Mouse (Mus musculus): ENCODE results near the gene Gas7. TPM values are rescaled to one million over a fixed set of nuclear protein-coding genes. Genes with fewer than 3 reads are reported as not detected.

Gene Gas7
- polyA plus RNA-seq, 1 experiment from 2014 or later: 2.7 TPM

- no peaks in the 10 kb centered on the region for H3K9me3 ChIP-seq (replicated peaks)
- 73% methylated on average over 7 of the region's 7 CpGs for WGBS
These were observed 239.6 kb downstream of the Gas7 start, which contains the start of gene Rcvrn for GRCm38 (mm10) chr11:67694703-67695376. TSS of gene Rcvrn (plus strand) at chr11:67695326.

GRCm38 (mm10) chr11:67712976-67713375, 257.7 kb downstream of the Gas7 start:
- Histone ChIP-seq H3K27ac (no peak overlapping the region), H3K4me1 (peaks cover 3% of the 10 kb centered on the region; the same call in 1 of the 2 replicates), H3K27me3 (ENCODE audit: low read depth, poor library complexity, severe bottlenecking) (no peaks in the 10 kb centered on the region), H3K36me3 (no peaks in the 10 kb centered on the region), H3K4me3 (no peak overlapping the region), H3K9me3 (replicated peaks) (no peaks in the 10 kb centered on the region)
- WGBS: 89% methylated on average over 4 of the region's 4 CpGs
- DNase-seq (ENCODE audit: low spot score): no peak

More at GRCm38 (mm10) chr11:67694703-67695376, 239.6 kb downstream of the Gas7 start, which contains the start of gene Rcvrn:
- H3K27ac ChIP-seq: no peak within 1 kb of the TSS
- H3K4me3 ChIP-seq: no peak within 1 kb of the TSS
- H3K36me3 ChIP-seq: no peaks in the 10 kb centered on the region
- peaks cover 5% of the 10 kb centered on the region; the same call in 1 of the 2 replicates for H3K4me1 ChIP-seq
- peaks cover 5% of the 10 kb centered on the region; the same call in 1 of the 2 replicates for H3K27me3 ChIP-seq (ENCODE audit: low read depth, poor library complexity, severe bottlenecking)
- no peak for DNase-seq (ENCODE audit: low spot score)

GRCm38 (mm10) chr11:67715382-67715781, 260.1 kb downstream of the Gas7 start:
- no peak overlapping the region for H3K4me3 ChIP-seq
- no peak overlapping the region for H3K27ac ChIP-seq
- WGBS: 88% methylated on average over 4 of the region's 4 CpGs
- no peaks in the 10 kb centered on the region for H3K36me3 ChIP-seq
- DNase-seq (ENCODE audit: low spot score): no peak
- H3K9me3 ChIP-seq (replicated peaks): no peaks in the 10 kb centered on the region
- H3K27me3 ChIP-seq (ENCODE audit: low read depth, poor library complexity, severe bottlenecking): no peaks in the 10 kb centered on the region
- H3K4me1 ChIP-seq: peaks cover 3% of the 10 kb centered on the region; the same call in 1 of the 2 replicates

DNA sequence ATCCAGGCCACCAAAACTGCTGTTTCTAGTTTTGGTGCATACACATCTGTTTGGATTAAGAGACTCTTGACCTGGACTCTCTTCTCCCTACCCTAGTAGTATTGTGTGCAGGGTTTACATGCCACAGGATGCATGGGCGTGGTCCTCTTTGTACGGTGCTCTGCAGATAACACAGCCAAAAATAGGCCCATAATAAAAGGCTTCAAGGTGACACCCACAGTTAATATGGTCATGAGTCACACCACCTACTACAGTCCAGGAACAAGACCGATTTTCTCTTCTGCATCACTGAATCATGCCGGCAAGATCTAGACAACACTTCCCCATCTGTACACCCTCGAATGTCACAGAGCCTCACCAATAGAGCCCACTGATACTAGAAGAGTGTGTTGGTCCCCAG, 266.2 kb downstream of the Gas7 start:
- no peaks in the 10 kb centered on the region for H3K27me3 ChIP-seq (ENCODE audit: low read depth, poor library complexity, severe bottlenecking)
- WGBS: 90% methylated on average over 5 of the region's 5 CpGs
- no peaks in the 10 kb centered on the region for H3K36me3 ChIP-seq
- no peaks in the 10 kb centered on the region for H3K9me3 ChIP-seq (replicated peaks)
- H3K4me1 ChIP-seq: no peaks in the 10 kb centered on the region
- H3K4me3 ChIP-seq: no peak overlapping the region
- DNase-seq (ENCODE audit: low spot score): no peak
- H3K27ac ChIP-seq: no peak overlapping the region

DNA sequence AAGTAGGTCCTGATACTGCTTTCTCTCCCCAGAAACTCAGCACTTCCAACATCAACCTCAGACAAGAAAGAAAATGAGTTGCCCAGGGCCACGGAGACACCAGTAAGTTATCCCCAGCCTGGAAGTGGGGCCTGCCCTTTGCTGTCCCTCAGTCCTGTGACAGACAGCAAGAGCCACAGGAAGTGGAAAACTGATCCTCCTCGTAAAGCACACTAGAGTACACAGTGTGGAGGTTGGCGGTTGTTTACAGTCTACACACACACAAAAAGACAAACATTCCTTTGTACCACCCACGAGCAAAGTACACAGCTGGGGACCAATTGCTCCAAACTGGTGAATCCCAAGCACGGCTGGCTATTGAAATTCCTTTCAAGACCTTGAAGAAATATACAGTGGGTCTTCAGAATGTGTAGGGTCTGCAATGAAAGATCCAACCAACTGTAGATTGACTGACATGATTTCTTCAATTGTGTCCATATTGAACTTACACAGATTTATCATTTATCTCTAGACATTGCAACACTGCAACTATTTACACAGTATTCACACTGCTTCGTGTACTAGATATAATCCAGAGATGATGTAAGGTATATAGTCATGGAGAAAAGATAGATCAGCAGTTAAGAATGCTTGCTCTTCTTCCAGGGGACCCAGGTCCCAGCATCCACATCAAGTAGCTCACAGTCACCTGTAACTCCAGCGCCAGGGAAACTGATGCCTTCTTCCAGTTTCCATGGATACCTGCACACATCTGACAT, 267.3 kb downstream of the Gas7 start:
- 69% methylated on average over 7 of the region's 7 CpGs for WGBS
- Histone ChIP-seq H3K27ac (no peak overlapping the region), H3K36me3 (no peaks in the 10 kb centered on the region), H3K4me1 (no peaks in the 10 kb centered on the region), H3K9me3 (replicated peaks) (no peaks in the 10 kb centered on the region), H3K27me3 (ENCODE audit: low read depth, poor library complexity, severe bottlenecking) (no peaks in the 10 kb centered on the region), H3K4me3 (no peak overlapping the region)
- DNase-seq (ENCODE audit: low spot score): no peak

DNA sequence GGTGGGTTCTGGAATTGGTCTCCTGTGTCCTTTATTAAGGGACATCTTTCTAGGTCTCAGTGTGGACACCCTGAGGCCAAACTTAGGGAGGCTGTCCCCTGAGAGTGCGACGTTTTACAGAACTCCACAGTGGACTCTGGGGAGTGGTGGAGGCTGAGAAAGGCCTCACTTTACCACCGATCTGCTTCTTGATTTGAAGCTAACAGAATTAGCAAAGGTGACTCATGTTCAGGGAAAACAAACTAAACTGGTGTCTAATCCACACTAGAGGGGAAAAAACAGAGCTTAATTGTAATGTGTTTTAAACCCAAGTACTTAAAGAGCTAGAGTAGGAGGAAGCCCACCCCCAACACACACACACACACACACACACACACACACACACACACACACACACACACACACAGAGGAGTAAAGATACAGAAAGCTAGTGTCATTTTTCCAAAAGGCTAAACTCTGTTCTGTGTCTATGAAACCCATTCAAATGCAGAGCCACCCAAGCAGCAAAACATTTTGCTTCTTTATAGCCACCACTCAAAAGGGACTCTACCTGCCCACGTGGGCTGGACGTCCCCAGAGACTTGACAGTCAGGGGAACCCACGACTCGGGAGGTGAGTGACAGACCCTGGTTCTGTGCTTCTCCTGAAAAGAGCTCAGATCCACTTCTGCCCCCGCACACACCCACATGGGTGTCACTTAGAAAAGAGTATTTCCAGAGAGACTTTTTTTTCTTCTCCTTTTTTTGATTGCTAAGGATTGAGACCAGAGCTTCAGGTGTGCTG, 268.2 kb downstream of the Gas7 start:
- Histone ChIP-seq H3K4me3 (no peak overlapping the region), H3K27me3 (ENCODE audit: low read depth, poor library complexity, severe bottlenecking) (no peaks in the 10 kb centered on the region), H3K36me3 (no peaks in the 10 kb centered on the region), H3K4me1 (no peaks in the 10 kb centered on the region), H3K27ac (no peak overlapping the region), H3K9me3 (replicated peaks) (no peaks in the 10 kb centered on the region)
- no peak for DNase-seq (ENCODE audit: low spot score)
- 80% methylated on average over 8 of the region's 8 CpGs for WGBS

GRCm38 (mm10) chr11:67727095-67727494, 271.9 kb downstream of the Gas7 start:
- Histone ChIP-seq H3K4me1 (no peaks in the 10 kb centered on the region), H3K27me3 (ENCODE audit: low read depth, poor library complexity, severe bottlenecking) (no peaks in the 10 kb centered on the region), H3K4me3 (no peak overlapping the region), H3K36me3 (no peaks in the 10 kb centered on the region), H3K27ac (no peak overlapping the region), H3K9me3 (replicated peaks) (no peaks in the 10 kb centered on the region)
- no peak for DNase-seq (ENCODE audit: low spot score)
- WGBS: 87% methylated on average over 6 of the region's 6 CpGs

- Histone ChIP-seq H3K27me3 (ENCODE audit: low read depth, poor library complexity, severe bottlenecking) (no peaks in the 10 kb centered on the region), H3K27ac (no peak overlapping the region), H3K9me3 (replicated peaks) (no peaks in the 10 kb centered on the region), H3K4me1 (no peaks in the 10 kb centered on the region), H3K4me3 (no peak overlapping the region), H3K36me3 (no peaks in the 10 kb centered on the region)
- no peak for DNase-seq (ENCODE audit: low spot score)
These were observed 273.5 kb downstream of the Gas7 start for GRCm38 (mm10) chr11:67728726-67729125.

GRCm38 (mm10) chr11:67731056-67731455, 275.8 kb downstream of the Gas7 start:
- DNase-seq (ENCODE audit: low spot score): no peak
- Histone ChIP-seq H3K9me3 (replicated peaks) (no peaks in the 10 kb centered on the region), H3K27ac (no peak overlapping the region), H3K27me3 (ENCODE audit: low read depth, poor library complexity, severe bottlenecking) (no peaks in the 10 kb centered on the region), H3K4me3 (no peak overlapping the region), H3K36me3 (no peaks in the 10 kb centered on the region), H3K4me1 (no peaks in the 10 kb centered on the region)
- 100% methylated on average over 2 of the region's 2 CpGs for WGBS

- no peaks in the 10 kb centered on the region for H3K27me3 ChIP-seq (ENCODE audit: low read depth, poor library complexity, severe bottlenecking)
- WGBS: 85% methylated on average over 1 of the region's 1 CpGs
- no peak overlapping the region for H3K27ac ChIP-seq
- H3K36me3 ChIP-seq: no peaks in the 10 kb centered on the region
- no peak overlapping the region for H3K4me3 ChIP-seq
- no peaks in the 10 kb centered on the region for H3K9me3 ChIP-seq (replicated peaks)
- H3K4me1 ChIP-seq: no peaks in the 10 kb centered on the region
- no peak for DNase-seq (ENCODE audit: low spot score)
These were observed 278.5 kb downstream of the Gas7 start for GRCm38 (mm10) chr11:67733726-67734125.

DNA sequence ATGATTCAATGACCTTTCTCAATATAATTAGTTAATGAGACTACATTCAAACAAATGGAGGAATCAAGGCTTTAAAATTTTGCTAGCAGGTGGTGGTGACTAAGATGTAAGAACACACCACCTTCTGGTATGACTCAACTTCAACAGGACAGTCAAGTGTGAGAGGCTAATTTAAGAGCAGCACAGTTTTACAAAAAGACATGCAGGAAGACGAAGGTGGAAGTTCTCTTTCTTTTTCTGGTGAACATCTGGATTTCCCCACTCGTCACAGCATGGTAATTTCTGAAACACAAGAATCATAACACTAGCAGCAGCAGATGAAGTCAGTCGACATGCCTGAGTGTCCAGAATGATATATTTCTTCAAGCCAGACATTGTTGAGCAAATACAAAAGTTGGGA, 279.4 kb downstream of the Gas7 start:
- no peaks in the 10 kb centered on the region for H3K9me3 ChIP-seq (replicated peaks)
- no peak overlapping the region for H3K27ac ChIP-seq
- no peak for DNase-seq (ENCODE audit: low spot score)
- H3K36me3 ChIP-seq: no peaks in the 10 kb centered on the region
- no peak overlapping the region for H3K4me3 ChIP-seq
- H3K4me1 ChIP-seq: no peaks in the 10 kb centered on the region
- 86% methylated on average over 3 of the region's 3 CpGs for WGBS
- H3K27me3 ChIP-seq (ENCODE audit: low read depth, poor library complexity, severe bottlenecking): no peaks in the 10 kb centered on the region

GRCm38 (mm10) chr11:67738345-67738744, 283.1 kb downstream of the Gas7 start:
- no peak overlapping the region for H3K27ac ChIP-seq
- H3K4me1 ChIP-seq: no peaks in the 10 kb centered on the region
- no peaks in the 10 kb centered on the region for H3K27me3 ChIP-seq (ENCODE audit: low read depth, poor library complexity, severe bottlenecking)
- no peaks in the 10 kb centered on the region for H3K36me3 ChIP-seq
- H3K4me3 ChIP-seq: no peak overlapping the region
- H3K9me3 ChIP-seq (replicated peaks): no peaks in the 10 kb centered on the region
- 80% methylated on average over 6 of the region's 6 CpGs for WGBS
- no peak for DNase-seq (ENCODE audit: low spot score)

Measured in limb, embryonic 10.5 days (tissue).